Mouse (Mus musculus) ES-E14 (cell line): ENCODE results near the gene Cox6a1. TPM values are rescaled to one million over a fixed set of nuclear protein-coding genes. Genes with fewer than 3 reads are reported as not detected.

Experiments used
- DNase-seq: peaks from one replicate; pipeline ENCODE4 v3.0.0-alpha.2; 2013; ENCODE audit warnings: low read depth, low spot score
- H3K27ac ChIP-seq: 2 replicates; pipeline ENCODE4 v1.5.1; 2012; ENCODE audit warnings: low read depth, mild to moderate bottlenecking, low read length, moderate library complexity, mixed read lengths; ENCODE audit not compliant: poor library complexity, insufficient read depth, severe bottlenecking
- H3K36me3 ChIP-seq: 2 replicates; pipeline ENCODE4 v1.6.1; 2012; ENCODE audit warnings: mild to moderate bottlenecking, low read length, moderate library complexity, mixed read lengths; ENCODE audit not compliant: control insufficient read depth, poor library complexity, insufficient read depth, severe bottlenecking
- H3K4me1 ChIP-seq, 2 experiments: fragments of 150-350 bp in 1 of 2; sonication (generic) in 1 of 2; 2 replicates each; pipeline ENCODE4 v1.6.1; 2012; ENCODE audit warnings: low read length in 2 of 2, mild to moderate bottlenecking in 1 of 2, mixed read lengths in 1 of 2; ENCODE audit not compliant: control insufficient read depth in 2 of 2, insufficient read depth in 2 of 2, poor library complexity in 1 of 2
- H3K4me3 ChIP-seq, 2 experiments: fragments of 150-350 bp in 1 of 2; sonication (generic) in 1 of 2; 2 replicates each; pipeline ENCODE4 v1.5.1; 2012; ENCODE audit warnings: low read length in 2 of 2, low read depth in 1 of 2, mild to moderate bottlenecking in 1 of 2, mixed read lengths in 1 of 2; ENCODE audit not compliant: insufficient read depth in 1 of 2, poor library complexity in 1 of 2, severe bottlenecking in 1 of 2
- H3K9ac ChIP-seq: 2 replicates; pipeline ENCODE4 v1.6.1; 2012; ENCODE audit warnings: low read depth, mild to moderate bottlenecking, low read length, mixed read lengths; ENCODE audit not compliant: poor library complexity, insufficient read depth, severe bottlenecking
- H3K9me3 ChIP-seq: fragments of 150-350 bp; sonication (generic); 2 replicates; pipeline ENCODE4 v1.6.1; 2012; ENCODE audit warnings: low read depth, mild to moderate bottlenecking, low read length; ENCODE audit not compliant: control insufficient read depth, insufficient read depth
- CHD2 ChIP-seq: IDR thresholded peaks from 2 replicates; pipeline ENCODE4 v1.6.1; 2014; ENCODE audit warnings: mild to moderate bottlenecking, low read depth, low read length, inconsistent platforms
- HCFC1 ChIP-seq: IDR thresholded peaks from 2 replicates; pipeline ENCODE4 v1.6.1; 2012; ENCODE audit warnings: low read length, inconsistent platforms, borderline replicate concordance; ENCODE audit not compliant: insufficient read depth
- MAFK ChIP-seq: IDR thresholded peaks from 2 replicates; pipeline ENCODE4 v1.6.1; 2014; ENCODE audit warnings: mild to moderate bottlenecking, low read depth, low read length, inconsistent platforms; ENCODE audit not compliant: insufficient read depth
- ZC3H11A ChIP-seq: IDR thresholded peaks from 2 replicates; pipeline ENCODE4 v1.6.1; 2012; ENCODE audit warnings: low read depth, mild to moderate bottlenecking, inconsistent platforms, low read length, borderline replicate concordance
- ZNF384 ChIP-seq: IDR thresholded peaks from 2 replicates; pipeline ENCODE4 v1.6.1; 2012; ENCODE audit warnings: low read depth, low read length, inconsistent platforms
- in situ Hi-C, 2 experiments: fragments of 600-800 bp; cut with MboI; formaldehyde crosslinking; loops; one replicate each; pipeline ENCODE4 v1.15.1; 2025; ENCODE audit warnings: low sequenced_read_pairs in 2 of 2, inconsistent platforms in 1 of 2; ENCODE audit not compliant: unreplicated experiment in 2 of 2
- total RNA-seq: library from RNA; depleted of rRNA; stranded (reverse); fragments of 300-350 nt; gene quantifications from 2 replicates; pipeline ENCODE4 v1.2.3, GENCODE M21; 2012

Cox6a1 gene
- total RNA-seq, 1 experiment, result 936 TPM

GRCm38 (mm10) chr5:115333626-115334025, 15.2 kb downstream of the Cox6a1 start:
- H3K36me3 ChIP-seq, result peaks cover 31% of the 10 kb centered on the region
- H3K4me1 ChIP-seq, result peaks cover 0 to under 1% of the 10 kb centered on the region in 2 experiments; a peak in 3 of 4 replicates
- H3K9ac ChIP-seq, result no peak overlapping the region
- no peak for TF ChIP-seq MAFK
- in situ Hi-C loops, result no loop called here
- H3K4me3 ChIP-seq, result no peak overlapping the region
- H3K9me3 ChIP-seq, result no peaks in the 10 kb centered on the region
- DNase-seq, result no peak
- H3K27ac ChIP-seq, result no peak overlapping the region

- DNase-seq, result no peak
- no peak for TF ChIP-seq ZC3H11A
- no peak for TF ChIP-seq ZNF384
- TF ChIP-seq MAFK, result no peak
- no peak for TF ChIP-seq HCFC1
- no peak for TF ChIP-seq CHD2
- Histone ChIP-seq H3K4me3 (no peak overlapping the region), H3K9me3 (no peaks in the 10 kb centered on the region), H3K9ac (no peak overlapping the region), H3K36me3 (peaks cover 31% of the 10 kb centered on the region), H3K27ac (no peak overlapping the region), H3K4me1 (peaks cover 0 to 2% of the 10 kb centered on the region in 2 experiments; a peak in 3 of 4 replicates)
- in situ Hi-C loops, result no loop called here
Observed at GRCm38 (mm10) chr5:115330955-115331354, 17.8 kb downstream of the Cox6a1 start.

GRCm38 (mm10) chr5:115327610-115328548, 20.9 kb downstream of the Cox6a1 start:
- Histone ChIP-seq H3K36me3 (peaks cover 21% of the 10 kb centered on the region), H3K4me1 (peaks cover 0 to 2% of the 10 kb centered on the region in 2 experiments; a peak in 3 of 4 replicates), H3K27ac (peak overlapping the region; percentile 83; the same call in 1 of the 2 replicates), H3K9me3 (no peaks in the 10 kb centered on the region), H3K9ac (peak overlapping the region; percentile 99), H3K4me3 (peak overlapping the region; percentile 86 to 99)
- no peak for DNase-seq
- in situ Hi-C loops, result no loop called here
- TF ChIP-seq ZC3H11A (no peak), MAFK (no peak), CHD2 (no peak), HCFC1 (no peak), ZNF384 (no peak)

GRCm38 (mm10) chr5:115326875-115327609, 21.7 kb downstream of the Cox6a1 start, which contains the start of gene Srsf9:
Gene Srsf9 (plus strand): TSS chr5:115327177.
- peak within 1 kb of the TSS; percentile 86 to 99 for H3K4me3 ChIP-seq
- H3K9me3 ChIP-seq, result no peaks in the 10 kb centered on the region
- peaks cover 0 to 2% of the 10 kb centered on the region in 2 experiments; a peak in 3 of 4 replicates for H3K4me1 ChIP-seq
- TF ChIP-seq MAFK (no peak), ZC3H11A (no peak), HCFC1 (no peak), ZNF384 (no peak), CHD2 (no peak)
- in situ Hi-C loops, result no loop called here
- peak within 1 kb of the TSS; percentile 83 for H3K27ac ChIP-seq
- DNase-seq, result peak; percentile 88
- H3K36me3 ChIP-seq, result peaks cover 16% of the 10 kb centered on the region
- peak within 1 kb of the TSS; percentile 99 for H3K9ac ChIP-seq
